Mouse (Mus musculus) MEL (cell line): Measurements from ENCODE around the gene Fbxl20. TPM values are rescaled to one million over a fixed set of nuclear protein-coding genes. Genes with fewer than 3 reads are reported as not detected.

Experiments
- DNase-seq: peaks from one replicate; pipeline ENCODE4 v3.0.0; 2011; ENCODE audit warnings: low read depth, low spot score
- H3K27ac ChIP-seq: 2 replicates; pipeline ENCODE4 v1.5.1; 2012; ENCODE audit warnings: low read depth, mild to moderate bottlenecking, control low read depth, low read length, moderate library complexity; ENCODE audit not compliant: control insufficient read depth
- H3K27me3 ChIP-seq, 2 experiments: fragments of 150-350 bp in 1 of 2; sonication (generic) in 1 of 2; 2 replicates each; pipeline ENCODE4 v1.6.1; 2012; ENCODE audit warnings: low read length in 2 of 2, mild to moderate bottlenecking in 2 of 2, improper control_type of control experiment in 1 of 2, moderate library complexity in 1 of 2; ENCODE audit not compliant: insufficient read depth in 2 of 2, control insufficient read depth in 1 of 2
- H3K36me3 ChIP-seq, 2 experiments: 2 replicates each; pipeline ENCODE4 v1.6.1; 2012 to 2014; ENCODE audit warnings: low read length in 2 of 2, improper control_type of control experiment in 1 of 2, inconsistent platforms in 1 of 2, mild to moderate bottlenecking in 1 of 2; ENCODE audit not compliant: insufficient read depth in 2 of 2, control insufficient read depth in 1 of 2
- H3K4me1 ChIP-seq, 2 experiments: fragments of 150-350 bp in 1 of 2; sonication (generic) in 1 of 2; 2 replicates each; pipeline ENCODE4 v1.6.1; 2012; ENCODE audit warnings: low read length in 2 of 2, improper control_type of control experiment in 1 of 2, mild to moderate bottlenecking in 1 of 2; ENCODE audit not compliant: insufficient read depth in 2 of 2, control insufficient read depth in 1 of 2
- H3K4me3 ChIP-seq, 2 experiments: fragments of 150-350 bp in 1 of 2; sonication (generic) in 1 of 2; 2 replicates each; pipeline ENCODE4 v1.5.1; 2012; ENCODE audit warnings: low read depth in 2 of 2, low read length in 2 of 2, mild to moderate bottlenecking in 2 of 2, moderate library complexity in 2 of 2, control low read depth in 1 of 2, improper control_type of control experiment in 1 of 2; ENCODE audit not compliant: control insufficient read depth in 1 of 2, insufficient read depth in 1 of 2
- H3K79me2 ChIP-seq: 2 replicates; pipeline ENCODE4 v1.6.1; 2012; ENCODE audit warnings: mild to moderate bottlenecking, low read length, moderate library complexity; ENCODE audit not compliant: control insufficient read depth, poor library complexity, insufficient read depth
- H3K9ac ChIP-seq: 2 replicates; pipeline ENCODE4 v1.6.1; 2012; ENCODE audit warnings: low read depth, mild to moderate bottlenecking, control low read depth, low read length, moderate library complexity; ENCODE audit not compliant: control insufficient read depth, poor library complexity, severe bottlenecking
- H3K9me3 ChIP-seq: fragments of 150-350 bp; sonication (generic); replicated peaks from 2 replicates; pipeline ENCODE4 v1.6.1; 2012; ENCODE audit warnings: mild to moderate bottlenecking, low read length, improper control_type of control experiment, moderate library complexity; ENCODE audit not compliant: insufficient read depth
- BHLHE40 ChIP-seq: IDR thresholded peaks from 2 replicates; pipeline ENCODE4 v1.6.1; 2012; ENCODE audit warnings: low read depth, mild to moderate bottlenecking, inconsistent platforms, low read length, improper control_type of control experiment, borderline replicate concordance
- CHD1 ChIP-seq: IDR thresholded peaks from 2 replicates; pipeline ENCODE4 v1.6.1; 2012; ENCODE audit warnings: low read depth, mild to moderate bottlenecking, inconsistent platforms, low read length, improper control_type of control experiment
- CHD2 ChIP-seq: IDR thresholded peaks from 2 replicates; pipeline ENCODE4 v1.6.1; 2011; ENCODE audit warnings: low read length, improper control_type of control experiment
- E2F4 ChIP-seq: IDR thresholded peaks from 2 replicates; pipeline ENCODE4 v1.6.1; 2011; ENCODE audit warnings: low read depth, low read length, improper control_type of control experiment, borderline replicate concordance
- ELF1 ChIP-seq: IDR thresholded peaks from 2 replicates; pipeline ENCODE4 v1.6.1; 2014; ENCODE audit warnings: low read depth, mild to moderate bottlenecking, inconsistent platforms, low read length, improper control_type of control experiment, moderate library complexity
- EP300 ChIP-seq, 2 experiments: IDR thresholded peaks; 2 replicates each; pipeline ENCODE4 v1.6.1; 2011; ENCODE audit warnings: improper control_type of control experiment in 2 of 2, low read length in 2 of 2, low read depth in 1 of 2, mild to moderate bottlenecking in 1 of 2
- GABPA ChIP-seq: IDR thresholded peaks from 2 replicates; pipeline ENCODE4 v1.6.1; 2012; ENCODE audit warnings: low read depth, mild to moderate bottlenecking, inconsistent platforms, low read length, improper control_type of control experiment, moderate library complexity
- GATA1 ChIP-seq: IDR thresholded peaks from 2 replicates; pipeline ENCODE4 v1.6.1; 2011; ENCODE audit warnings: low read depth, low read length, improper control_type of control experiment
- JUND ChIP-seq: IDR thresholded peaks from 2 replicates; pipeline ENCODE4 v1.6.1; 2011; ENCODE audit warnings: low read depth, mild to moderate bottlenecking, improper control_type of control experiment, low read length
- MAX ChIP-seq: IDR thresholded peaks from 2 replicates; pipeline ENCODE4 v1.6.1; 2011; ENCODE audit warnings: low read length, improper control_type of control experiment
- MAZ ChIP-seq: IDR thresholded peaks from 2 replicates; pipeline ENCODE4 v1.6.1; 2012; ENCODE audit warnings: low read depth, mild to moderate bottlenecking, inconsistent platforms, low read length, improper control_type of control experiment
- MXI1 ChIP-seq: IDR thresholded peaks from 2 replicates; pipeline ENCODE4 v1.6.1; 2011; ENCODE audit warnings: mild to moderate bottlenecking, low read depth, low read length, improper control_type of control experiment
- MYC ChIP-seq: IDR thresholded peaks from 2 replicates; pipeline ENCODE4 v1.6.1; 2011; ENCODE audit warnings: low read depth, mild to moderate bottlenecking, low read length, improper control_type of control experiment, moderate library complexity
- POLR2A ChIP-seq, 2 experiments: IDR thresholded peaks; 2 replicates each; pipeline ENCODE4 v1.6.1; 2011 to 2012; ENCODE audit warnings: low read length in 2 of 2, mild to moderate bottlenecking in 2 of 2, control low read depth in 1 of 2, improper control_type of control experiment in 1 of 2, low read depth in 1 of 2, moderate library complexity in 1 of 2; ENCODE audit not compliant: control insufficient read depth in 1 of 2, insufficient read depth in 1 of 2, poor library complexity in 1 of 2
- SIN3A ChIP-seq: IDR thresholded peaks from 2 replicates; pipeline ENCODE4 v1.6.1; 2012; ENCODE audit warnings: low read length, improper control_type of control experiment, inconsistent platforms
- TCF12 ChIP-seq: IDR thresholded peaks from 2 replicates; pipeline ENCODE4 v1.6.1; 2014; ENCODE audit warnings: low read depth, mild to moderate bottlenecking, inconsistent platforms, low read length, improper control_type of control experiment, moderate library complexity
- UBTF ChIP-seq: IDR thresholded peaks from 2 replicates; pipeline ENCODE4 v1.6.1; 2012; ENCODE audit warnings: low read depth, mild to moderate bottlenecking, inconsistent platforms, low read length, improper control_type of control experiment, moderate library complexity, borderline replicate concordance; ENCODE audit not compliant: insufficient read depth
- USF1 ChIP-seq: IDR thresholded peaks from 2 replicates; pipeline ENCODE4 v1.6.1; 2014; ENCODE audit warnings: low read depth, mild to moderate bottlenecking, inconsistent platforms, low read length, improper control_type of control experiment, moderate library complexity
- USF2 ChIP-seq, 2 experiments: IDR thresholded peaks; 2 replicates each; pipeline ENCODE4 v1.6.1; 2011 to 2012; ENCODE audit warnings: improper control_type of control experiment in 2 of 2, low read length in 2 of 2, borderline replicate concordance in 1 of 2, inconsistent platforms in 1 of 2, low read depth in 1 of 2, mild to moderate bottlenecking in 1 of 2; ENCODE audit not compliant: insufficient read depth in 1 of 2
- ZC3H11A ChIP-seq: IDR thresholded peaks from 2 replicates; pipeline ENCODE4 v1.6.1; 2012; ENCODE audit warnings: low read depth, mild to moderate bottlenecking, inconsistent platforms, low read length, improper control_type of control experiment
- ZKSCAN1 ChIP-seq: IDR thresholded peaks from 2 replicates; pipeline ENCODE4 v1.6.1; 2012; ENCODE audit warnings: low read depth, mild to moderate bottlenecking, inconsistent platforms, low read length, improper control_type of control experiment, moderate library complexity
- ZMIZ1 ChIP-seq: IDR thresholded peaks from 2 replicates; pipeline ENCODE4 v1.6.1; 2012; ENCODE audit warnings: low read depth, mild to moderate bottlenecking, inconsistent platforms, low read length, improper control_type of control experiment, moderate library complexity
- ZNF384 ChIP-seq: IDR thresholded peaks from 2 replicates; pipeline ENCODE4 v1.6.1; 2012; ENCODE audit warnings: low read depth, mild to moderate bottlenecking, inconsistent platforms, low read length, improper control_type of control experiment
- polyA plus RNA-seq, 2 experiments: library from polyadenylated mRNA; stranded (reverse) in 1 of 2; unstranded in 1 of 2; fragments of >175 nt in 1 of 2; fragments of >200 nt in 1 of 2; gene quantifications; 2 replicates each; pipeline versions ENCODE4 v1.2.1 to v1.2.4; 2012; ENCODE audit warnings: low replicate concordance in 2 of 2, low read depth in 1 of 2; ENCODE audit not compliant: insufficient read length in 2 of 2, insufficient read depth in 1 of 2, missing spikeins in 1 of 2
- total RNA-seq: library from RNA; depleted of rRNA; stranded (reverse); fragments of 300-350 nt; gene quantifications from 2 replicates; pipeline ENCODE4 v1.2.3, GENCODE M21; 2012

Fbxl20 gene
- total and polyA plus RNA-seq, 3 experiments, result 4.4 to 10.0 TPM; not detected in 1

- TF ChIP-seq ZKSCAN1 (no peak), MYC (peak; percentile 79)
These were observed 92.2 kb downstream of the Fbxl20 start (continued) for GRCm38 (mm10) chr11:98057998-98058397.

- H3K79me2 ChIP-seq, result no peaks in the 10 kb centered on the region
- DNase-seq, result no peak
- H3K27me3 ChIP-seq, result no peaks in the 10 kb centered on the region
These were observed 92.7 kb downstream of the Fbxl20 start for GRCm38 (mm10) chr11:98057466-98057865.

GRCm38 (mm10) chr11:98052989-98053834 lies 97.0 kb downstream of the Fbxl20 start, which contains the start of gene Stac2:
Gene Stac2 (minus strand): TSS chr11:98053462.
- Histone ChIP-seq H3K36me3 (no peaks in the 10 kb centered on the region), H3K9me3 (no peaks in the 10 kb centered on the region), H3K4me3 (no peak within 1 kb of the TSS), H3K27me3 (no peaks in the 10 kb centered on the region), H3K4me1 (peaks cover 0 to 2% of the 10 kb centered on the region in 2 experiments; a peak in 1 of 4 replicates), H3K9ac (no peak within 1 kb of the TSS), H3K79me2 (no peaks in the 10 kb centered on the region), H3K27ac (no peak within 1 kb of the TSS)
- TF ChIP-seq MAX (no peak), E2F4 (no peak), EP300 (IDR thresholded peaks at IDR 0.05; ENCODE audit: low read depth in 1 of 2, low read length in 2 of 2) (no peak), POLR2A (IDR thresholded peaks at IDR 0.05; ENCODE audit: control insufficient read depth in 1 of 2, insufficient read depth in 1 of 2, low read depth in 1 of 2, low read length in 2 of 2, poor library complexity in 1 of 2) (no peak), USF1 (no peak), ZMIZ1 (no peak), ZC3H11A (no peak), MAZ (no peak), MXI1 (no peak), JUND (no peak), USF2 (IDR thresholded peaks at IDR 0.05; ENCODE audit: borderline replicate concordance in 1 of 2, insufficient read depth in 1 of 2, low read depth in 1 of 2, low read length in 2 of 2) (no peak), ZNF384 (no peak), GABPA (no peak), ELF1 (no peak), CHD1 (no peak), UBTF (no peak), CHD2 (no peak), GATA1 (no peak), TCF12 (no peak), SIN3A (no peak)
- no peak for DNase-seq

More at GRCm38 (mm10) chr11:98057466-98057865, 92.7 kb downstream of the Fbxl20 start:
- Histone ChIP-seq H3K9ac (no peak overlapping the region), H3K27ac (no peak overlapping the region), H3K9me3 (no peaks in the 10 kb centered on the region), H3K36me3 (no peaks in the 10 kb centered on the region), H3K4me1 (peaks cover 0 to 4% of the 10 kb centered on the region in 2 experiments; a peak in 1 of 4 replicates), H3K4me3 (no peak overlapping the region)
- no peak for TF ChIP-seq BHLHE40
